Mouse (Mus musculus) E14TG2a.4 (cell line): Measurements from ENCODE around the gene Cavin4.

Experiments
- CTCF ChIP-seq: conservative IDR thresholded peaks from 2 replicates; pipeline ENCODE4 v1.5.1; 2014; ENCODE audit warnings: low read length
- POU5F1 ChIP-seq: IDR thresholded peaks from 2 replicates; pipeline ENCODE4 v1.6.1; 2014; ENCODE audit warnings: low read length, borderline replicate concordance

GRCm38 (mm10) chr4:48683126-48683525 lies 19.8 kb downstream of the Cavin4 start:
- TF ChIP-seq CTCF, result no peak
- TF ChIP-seq POU5F1, result no peak
